Comparison of ENCODE assay signal across 26 mouse cellular contexts in the genomic region with DNA sequence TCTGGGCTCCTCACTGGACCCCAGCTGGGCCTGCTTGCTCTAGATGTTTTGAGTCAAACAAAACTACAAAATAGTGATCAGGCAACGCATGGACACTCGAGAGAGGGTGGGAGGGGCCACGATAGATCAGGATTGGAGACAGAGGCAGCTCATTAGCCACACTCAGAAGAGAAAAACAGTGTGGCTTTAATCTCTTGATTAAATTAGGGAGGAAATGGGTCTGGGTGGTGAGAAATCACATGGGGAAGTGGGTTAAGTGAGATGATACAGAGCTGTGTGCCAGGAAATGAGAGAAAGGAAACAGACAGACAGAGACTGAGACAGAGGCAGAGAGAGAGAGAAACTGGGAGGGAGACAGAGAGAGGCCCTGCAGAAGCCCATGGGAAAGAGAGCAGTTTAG. TPM values are rescaled to one million over a fixed set of nuclear protein-coding genes. Genes with fewer than 3 reads are reported as not detected.
A peak's percentile ranks its signal among the peaks of the same experiment; 100 is the strongest.
DNase-seq lines count a peak whose midpoint lies in the region; ATAC-seq and TF ChIP-seq lines count a peak whose summit lies in the region.
"Had no signal": no experiment of that assay in that cellular context is flagged by ENCODE, and none has a peak within 500 bp of the region (broad histone marks: within the 10 kb centered on the region; RNA-seq: fewer than 3 reads in every experiment).

No protein-coding gene starts in this region.

- no peak for TF ChIP-seq CTCF in ES-Bruce4 (IDR thresholded peaks at IDR 0.05; ENCODE audit: low read depth, low read length)
- no peak for TF ChIP-seq CTCF in liver, postnatal 0 days (IDR thresholded peaks at IDR 0.05; ENCODE audit: low read depth)

- H3K36me3 ChIP-seq in ES-Bruce4 (ENCODE audit: control insufficient read depth, insufficient read depth, low read length, poor library complexity, severe bottlenecking) = no peaks in the 10 kb centered on the region
- H3K36me3 ChIP-seq in neural tube, embryonic 15.5 days = no peaks in the 10 kb centered on the region
- H3K36me3 ChIP-seq in liver, postnatal 0 days (replicated peaks; ENCODE audit: insufficient read depth, low read length) = no peaks in the 10 kb centered on the region
- H3K36me3 ChIP-seq: embryonic facial prominence, embryonic 10.5 days; forebrain, embryonic 10.5 days; forebrain, embryonic 15.5 days; heart, embryonic 10.5 days; hindbrain, embryonic 13.5 days had no signal

- H3K9ac ChIP-seq in ES-Bruce4 (ENCODE audit: low read depth, poor library complexity, severe bottlenecking) = no peak overlapping the region
- 0 out of 2 replicates have a peak overlapping the region, but pooled peaks have one; percentile 14 for H3K9ac ChIP-seq in neural tube, embryonic 15.5 days (replicated peaks)
- H3K9ac ChIP-seq in liver, postnatal 0 days (replicated peaks) = no peak overlapping the region
- H3K9ac ChIP-seq: forebrain, embryonic 15.5 days; hindbrain, embryonic 13.5 days had no signal

- WGBS in neural tube, embryonic 15.5 days = 44% methylated on average over 3 of the region's 3 CpGs
- 44% methylated on average over 3 of the region's 3 CpGs for WGBS in liver, postnatal 0 days (ENCODE audit: insufficient replicate concordance)

- DNase-seq in retina, postnatal 1 day = peak; percentile 62
- no peak for DNase-seq in retina, embryonic 14.5 days (ENCODE audit: low spot score)
- no peak for DNase-seq in liver, postnatal 0 days
- no peak for DNase-seq in cerebellum, adult 11-12 months
- DNase-seq: adrenal gland, postnatal 10 days; cerebellum, adult 2 months; cerebellum, postnatal 10 days; gastrocnemius, postnatal 10 days; heart, adult 18-20 months; heart, postnatal 10 days had no signal

- H3K27me3 ChIP-seq in ES-Bruce4 (ENCODE audit: control insufficient read depth, insufficient read depth, low read length, poor library complexity, severe bottlenecking) = no peaks in the 10 kb centered on the region
- no peaks in the 10 kb centered on the region for H3K27me3 ChIP-seq in neural tube, embryonic 15.5 days (replicated peaks)
- H3K27me3 ChIP-seq in liver, postnatal 0 days (ENCODE audit: insufficient read depth, low read length) = no peaks in the 10 kb centered on the region
- H3K27me3 ChIP-seq: forebrain, embryonic 15.5 days had no signal

- no peak overlapping the region for H3K4me2 ChIP-seq in neural tube, embryonic 15.5 days
- H3K4me2 ChIP-seq in liver, postnatal 0 days (ENCODE audit: low read depth, low read length) = no peak overlapping the region
- H3K4me2 ChIP-seq: forebrain, embryonic 15.5 days; hindbrain, embryonic 13.5 days had no signal

- no peaks in the 10 kb centered on the region for H3K4me1 ChIP-seq in ES-Bruce4 (ENCODE audit: control insufficient read depth, insufficient read depth, low read length)
- peaks cover 16% of the 10 kb centered on the region for H3K4me1 ChIP-seq in neural tube, embryonic 15.5 days
- H3K4me1 ChIP-seq in liver, postnatal 0 days (ENCODE audit: insufficient read depth) = no peaks in the 10 kb centered on the region

- TF ChIP-seq POLR2A in ES-Bruce4 (IDR thresholded peaks at IDR 0.05; ENCODE audit: insufficient read depth, low read length) = no peak

- no peak for TF ChIP-seq EP300 in ES-Bruce4 (IDR thresholded peaks at IDR 0.05; ENCODE audit: insufficient read depth, low read depth, low read length)
- no peak for TF ChIP-seq EP300 in liver, postnatal 0 days (IDR thresholded peaks at IDR 0.05; ENCODE audit: low read depth)

- H3K27ac ChIP-seq in ES-Bruce4 (ENCODE audit: insufficient read depth, low read length) = peak overlapping the region; percentile 89
- no peak overlapping the region for H3K27ac ChIP-seq in neural tube, embryonic 15.5 days (replicated peaks)
- no peak overlapping the region for H3K27ac ChIP-seq in liver, postnatal 0 days (ENCODE audit: low read depth)
- H3K27ac ChIP-seq: embryonic facial prominence, embryonic 10.5 days; forebrain, embryonic 10.5 days; forebrain, embryonic 15.5 days; heart, embryonic 10.5 days; hindbrain, embryonic 13.5 days; hindbrain, postnatal 0 days had no signal

- no peaks in the 10 kb centered on the region for H3K9me3 ChIP-seq in ES-Bruce4 (replicated peaks; ENCODE audit: control insufficient read depth, insufficient read depth, low read length, poor library complexity, severe bottlenecking)
- no peaks in the 10 kb centered on the region for H3K9me3 ChIP-seq in neural tube, embryonic 15.5 days (replicated peaks)
- no peaks in the 10 kb centered on the region for H3K9me3 ChIP-seq in liver, postnatal 0 days (ENCODE audit: low read length)
- H3K9me3 ChIP-seq: embryonic facial prominence, embryonic 10.5 days; forebrain, embryonic 10.5 days; forebrain, embryonic 15.5 days; heart, embryonic 10.5 days; hindbrain, embryonic 13.5 days had no signal

- no peak overlapping the region for H3K4me3 ChIP-seq in ES-Bruce4 (ENCODE audit: low read depth, low read length)
- no peak overlapping the region for H3K4me3 ChIP-seq in neural tube, embryonic 15.5 days (replicated peaks)
- no peak overlapping the region for H3K4me3 ChIP-seq in liver, postnatal 0 days (ENCODE audit: low read depth, low read length)
- H3K4me3 ChIP-seq: embryonic facial prominence, embryonic 10.5 days; erythroblast, embryonic 14.5 days; forebrain, embryonic 10.5 days; forebrain, embryonic 15.5 days; heart, embryonic 10.5 days; hindbrain, embryonic 13.5 days had no signal

- ATAC-seq in activated CD4-positive, CD25-positive, alpha-beta regulatory T cell, adult 4 months = peak; percentile 58
- ATAC-seq in neural tube, embryonic 15.5 days (ENCODE audit: low FRiP score) = no peak
- no peak for ATAC-seq in liver, postnatal 0 days
- ATAC-seq in erythroblast, adult 5-6 weeks (replicated peaks; ENCODE audit: low FRiP score, poor library complexity, severe bottlenecking) = no peak
- ATAC-seq: forebrain, embryonic 15.5 days; intestine, embryonic 16.5 days had no signal

RNA-seq across cellular contexts. Expression of a gene that starts 22.0 kb away (rescaled TPM):
- 130 and 133 TPM in 2 replicates for polyA plus RNA-seq in ES-Bruce4 (2011; ENCODE audit: insufficient read depth, insufficient read length, low read depth, missing spikeins)
- 1 to 10 TPM; 4.3 to 4.4 TPM for polyA plus RNA-seq in activated CD4-positive, CD25-positive, alpha-beta regulatory T cell, adult 4 months (2017; shearing (Covaris generic))
- 57.6 and 76.0 TPM in 2 replicates for polyA plus RNA-seq in neural tube, embryonic 15.5 days (2015; fragmentation: Nextera tagmentation; extraction: Ambion mirVana)
- 10.5 and 11.0 TPM in 2 replicates for polyA plus RNA-seq in liver, postnatal 0 days (2015; fragmentation: Nextera tagmentation; extraction: Ambion mirVana)
- total RNA-seq in erythroblast, adult 5-6 weeks (2015; ENCODE audit: low replicate concordance) = 2.1 and 2.5 TPM in 2 replicates
- 3.2 and 7.8 TPM in 2 replicates for total RNA-seq in erythroblast, adult 5-6 weeks (2017; ENCODE audit: low replicate concordance)

RNA-seq across cellular contexts. Expression of a gene that starts 44.5 kb away (rescaled TPM):
- polyA plus RNA-seq in ES-Bruce4 (2011; ENCODE audit: insufficient read depth, insufficient read length, low read depth, missing spikeins) = not detected in 2 replicates
- polyA plus RNA-seq in activated CD4-positive, CD25-positive, alpha-beta regulatory T cell, adult 4 months (2017; shearing (Covaris generic)) = not detected
- 0.08 and 0.13 TPM in 2 replicates for polyA plus RNA-seq in neural tube, embryonic 15.5 days (2015; fragmentation: Nextera tagmentation; extraction: Ambion mirVana)
- not detected in 2 replicates for polyA plus RNA-seq in liver, postnatal 0 days (2015; fragmentation: Nextera tagmentation; extraction: Ambion mirVana)
- not detected in 2 replicates for total RNA-seq in erythroblast, adult 5-6 weeks (2015; ENCODE audit: low replicate concordance)
- total RNA-seq in erythroblast, adult 5-6 weeks (2017; ENCODE audit: low replicate concordance) = not detected in 2 replicates
- total RNA-seq: adrenal gland, postnatal 10 days; gastrocnemius, postnatal 10 days; gastrocnemius, postnatal 4 days; heart, adult 18-20 months; heart, postnatal 10 days; hematopoietic stem cell, adult 5-6 weeks had no signal
- polyA plus RNA-seq: C2C12; cerebellum, adult 2 months; embryonic facial prominence, embryonic 10.5 days; erythroblast, embryonic 14.5 days; forebrain, embryonic 10.5 days; forebrain, embryonic 15.5 days; heart, embryonic 10.5 days; heart, embryonic 14.5 days; intestine, embryonic 16.5 days had no signal
